ENCODE assay signal across 26 mouse cellular contexts in the genomic region with DNA sequence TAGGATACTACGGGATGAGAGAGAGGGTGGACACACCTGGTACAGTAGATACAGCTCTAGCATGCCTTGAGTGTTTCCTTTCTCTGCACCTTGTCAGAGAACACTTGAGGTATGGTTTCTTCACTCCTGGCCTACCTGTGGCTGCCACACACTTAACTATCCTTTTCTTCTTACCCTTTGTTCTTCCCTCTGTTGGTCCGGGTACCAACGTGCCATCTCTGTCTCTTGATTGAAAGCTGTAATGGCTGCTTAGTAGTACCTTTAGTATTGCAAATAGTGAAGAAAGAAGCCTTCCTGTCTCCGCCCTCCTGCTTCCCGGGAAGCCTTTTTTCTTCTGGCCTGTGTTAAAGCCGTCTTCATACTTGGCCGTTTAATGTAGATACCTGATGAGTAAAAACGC. TPM values are rescaled to one million over a fixed set of nuclear protein-coding genes. Genes with fewer than 3 reads are reported as not detected.
DNase-seq lines count a peak whose midpoint lies in the region; ATAC-seq and TF ChIP-seq lines count a peak whose summit lies in the region.
"Had no signal": no experiment of that assay in that cellular context is flagged by ENCODE, and none has a peak within 500 bp of the region (broad histone marks: within the 10 kb centered on the region; RNA-seq: fewer than 3 reads in every experiment).

No protein-coding gene starts in this region.

- TF ChIP-seq CTCF in E14TG2a.4 (conservative IDR thresholded peaks at IDR 0.05; ENCODE audit: low read length) (no peak), ES-Bruce4 (IDR thresholded peaks at IDR 0.05; ENCODE audit: low read depth, low read length) (no peak)
- TF ChIP-seq CTCF in lung, adult 2 months (IDR thresholded peaks at IDR 0.05; ENCODE audit: insufficient read depth, low read length) = no peak

- TF ChIP-seq EP300 in ES-Bruce4 (IDR thresholded peaks at IDR 0.05; ENCODE audit: insufficient read depth, low read depth, low read length) = 0 out of 2 replicates have a peak, but pooled peaks have one; percentile 15

- 0 out of 2 replicates have a peak overlapping the region, but pooled peaks have one; percentile 4 for H3K9ac ChIP-seq in ES-Bruce4 (ENCODE audit: low read depth, poor library complexity, severe bottlenecking)
- no peak overlapping the region for H3K9ac ChIP-seq in liver, embryonic 12.5 days
- H3K9ac ChIP-seq: forebrain, embryonic 13.5 days; heart, embryonic 13.5 days; hindbrain, embryonic 14.5 days had no signal

- no peak overlapping the region for H3K4me2 ChIP-seq in liver, embryonic 12.5 days
- H3K4me2 ChIP-seq: forebrain, embryonic 13.5 days; heart, embryonic 13.5 days; hindbrain, embryonic 14.5 days had no signal

- H3K36me3 ChIP-seq in E14TG2a.4 (ENCODE audit: insufficient read depth, low read length) (peaks cover 62% of the 10 kb centered on the region), ES-Bruce4 (ENCODE audit: control insufficient read depth, insufficient read depth, low read length, poor library complexity, severe bottlenecking) (peaks cover 9% of the 10 kb centered on the region)
- H3K36me3 ChIP-seq in liver, embryonic 12.5 days = peaks cover 25% of the 10 kb centered on the region

- DNase-seq in R1 (ENCODE audit: low read depth, low spot score) = peak; percentile 88
- DNase-seq in thymus, adult 18-20 months = no peak
- no peak for DNase-seq in lung, adult 2 months
- DNase-seq: adrenal gland, postnatal 10 days; adrenal gland, postnatal 36 days; cerebellum, adult 18-20 months; cerebellum, adult 9-10 months; cerebellum, postnatal 14 days; gastrocnemius, postnatal 10 days; gastrocnemius, postnatal 36 days; heart, adult 2 months; heart, postnatal 14 days; heart, postnatal 4 days had no signal

- H3K27ac ChIP-seq in ES-Bruce4 (ENCODE audit: insufficient read depth, low read length) = peak overlapping the region; percentile 97
- H3K27ac ChIP-seq in liver, embryonic 12.5 days = no peak overlapping the region
- H3K27ac ChIP-seq: forebrain, embryonic 10.5 days; forebrain, embryonic 13.5 days; heart, adult 2 months; heart, embryonic 10.5 days; heart, embryonic 13.5 days; hindbrain, embryonic 14.5 days; hindbrain, postnatal 0 days had no signal

- no peak for ATAC-seq in liver, embryonic 12.5 days
- ATAC-seq: activated CD4-positive, CD25-positive, alpha-beta regulatory T cell, adult 4 months; CD4-positive, CD25-positive, alpha-beta regulatory T cell, adult 4 months; forebrain, embryonic 13.5 days; forebrain, embryonic 16.5 days; hindbrain, postnatal 0 days; inflammation-experienced regulatory T-cells, adult 6 months had no signal

- no peak for TF ChIP-seq POLR2A in ES-Bruce4 (IDR thresholded peaks at IDR 0.05; ENCODE audit: insufficient read depth, low read length)
- no peak for TF ChIP-seq POLR2A in lung, adult 2 months (IDR thresholded peaks at IDR 0.05; ENCODE audit: borderline replicate concordance, extremely low read depth, low read depth, low read length)

- 73% methylated on average over 8 of the region's 8 CpGs for WGBS in liver, embryonic 12.5 days (ENCODE audit: insufficient replicate concordance)
- WGBS in lung, adult 2 months = 49% methylated on average over 8 of the region's 8 CpGs

- H3K9me3 ChIP-seq in E14TG2a.4 (ENCODE audit: low read length) (no peaks in the 10 kb centered on the region), ES-Bruce4 (replicated peaks; ENCODE audit: control insufficient read depth, insufficient read depth, low read length, poor library complexity, severe bottlenecking) (no peaks in the 10 kb centered on the region)
- H3K9me3 ChIP-seq in liver, embryonic 12.5 days (replicated peaks) = no peaks in the 10 kb centered on the region
- H3K9me3 ChIP-seq: forebrain, embryonic 10.5 days; forebrain, embryonic 13.5 days; heart, embryonic 10.5 days; heart, embryonic 13.5 days had no signal

- no peaks in the 10 kb centered on the region for H3K27me3 ChIP-seq in E14TG2a.4 (ENCODE audit: insufficient read depth, low read length)
- H3K27me3 ChIP-seq in ES-Bruce4 (ENCODE audit: control insufficient read depth, insufficient read depth, low read length, poor library complexity, severe bottlenecking) = no peaks in the 10 kb centered on the region
- H3K27me3 ChIP-seq in liver, embryonic 12.5 days (replicated peaks) = no peaks in the 10 kb centered on the region
- H3K27me3 ChIP-seq: forebrain, embryonic 13.5 days; heart, embryonic 13.5 days had no signal

- H3K4me3 ChIP-seq in E14TG2a.4 (replicated peaks; ENCODE audit: low read length) (peak overlapping the region; percentile 71), ES-Bruce4 (ENCODE audit: low read depth, low read length) (peak overlapping the region; percentile 35)
- no peak overlapping the region for H3K4me3 ChIP-seq in liver, embryonic 12.5 days
- no peak overlapping the region for H3K4me3 ChIP-seq in lung, adult 2 months (replicated peaks; ENCODE audit: extremely low read depth, low read depth, low read length)
- H3K4me3 ChIP-seq: forebrain, embryonic 10.5 days; forebrain, embryonic 13.5 days; heart, adult 2 months; heart, embryonic 10.5 days; heart, embryonic 13.5 days had no signal

- H3K4me1 ChIP-seq in E14TG2a.4 (replicated peaks; ENCODE audit: low read depth, low read length) = peaks cover 99% of the 10 kb centered on the region
- peaks cover 12% of the 10 kb centered on the region for H3K4me1 ChIP-seq in ES-Bruce4 (ENCODE audit: control insufficient read depth, insufficient read depth, low read length)
- peaks cover 60% of the 10 kb centered on the region for H3K4me1 ChIP-seq in liver, embryonic 12.5 days
- peaks cover 27% of the 10 kb centered on the region for H3K4me1 ChIP-seq in lung, adult 2 months (ENCODE audit: control insufficient read depth, insufficient read depth, low read length)

RNA-seq across cellular contexts. Expression of gene Spin1, which starts 24.7 kb away (rescaled TPM):
- 72.0 and 72.3 TPM in 2 replicates for polyA plus RNA-seq in ES-Bruce4 (2011; ENCODE audit: insufficient read depth, insufficient read length, low read depth, missing spikeins)
- 18.5 and 19.0 TPM in 2 replicates for polyA plus RNA-seq in liver, embryonic 12.5 days (2016; fragmentation: Nextera tagmentation; extraction: Ambion mirVana)
- polyA plus RNA-seq in lung, adult 2 months (2012; rRNA removed) = 16.5 and 25.5 TPM in 2 replicates

RNA-seq across cellular contexts. Expression of gene Nxnl2, which starts 45.5 kb away (rescaled TPM):
- polyA plus RNA-seq in ES-Bruce4 (2011; ENCODE audit: insufficient read depth, insufficient read length, low read depth, missing spikeins) = 2.4 and 2.6 TPM in 2 replicates
- polyA plus RNA-seq in liver, embryonic 12.5 days (2016; fragmentation: Nextera tagmentation; extraction: Ambion mirVana) = 0.19 and 0.28 TPM in 2 replicates
- 0.79 and 1.0 TPM in 2 replicates for polyA plus RNA-seq in lung, adult 2 months (2012; rRNA removed)

Comparison
In these comparisons a context has a peak if more than half of its experiments do, and no peak if none do; other contexts are left out.
1. H3K4me3 ChIP-seq: peak in E14TG2a.4 (single experiment) and ES-Bruce4 (single experiment); none in liver, embryonic 12.5 days (single experiment) and lung, adult 2 months (single experiment).